Mouse (Mus musculus) spleen, embryonic (tissue): Measurements from ENCODE around the gene Cidec.

Experiments
- CTCF ChIA-PET: fragments of 350-600 bp; sonication (Branson Sonifier 250); formaldehyde crosslinking; loops from one replicate; lab custom pipeline; 2022; lab: Charles Lee

Gene Cidec

GRCm38 (mm10) chr6:113444207-113444965 is 8.8 kb upstream of the Cidec start:
- CTCF ChIA-PET = no interaction called here

GRCm38 (mm10) chr6:113443091-113443490 is 7.5 kb upstream of the Cidec start:
- CTCF ChIA-PET = no interaction called here

GRCm38 (mm10) chr6:113442442-113443090 is 7.0 kb upstream of the Cidec start, which contains the start of gene Jagn1:
Jagn1 (plus strand) TSS chr6:113442569.
- CTCF ChIA-PET = interaction anchor here (0.5 kb wide), 1 partner anchor 190 kb away, joined by 5 read pairs; no protein-coding TSS in a partner anchor

- CTCF ChIA-PET = interaction anchor here (0.5 kb wide), 1 partner anchor 190 kb away, joined by 5 read pairs; no protein-coding TSS in a partner anchor
These were observed 6.5 kb upstream of the Cidec start for GRCm38 (mm10) chr6:113442087-113442441.

- CTCF ChIA-PET = interaction anchor here (1.0 kb wide), 1 partner anchor 89 kb away, joined by 7 read pairs; no protein-coding TSS in a partner anchor
These were observed 5.7 kb upstream of the Cidec start for GRCm38 (mm10) chr6:113441147-113441680.

- CTCF ChIA-PET = interaction anchor here (1.0 kb wide), 1 partner anchor 89 kb away, joined by 7 read pairs; no protein-coding TSS in a partner anchor
These were observed 5.1 kb upstream of the Cidec start for GRCm38 (mm10) chr6:113440686-113441085.

- CTCF ChIA-PET = interaction anchor here (0.7 kb wide), 1 partner anchor 18 kb away, joined by 5 read pairs; no protein-coding TSS in a partner anchor
These were observed 3.3 kb upstream of the Cidec start for GRCm38 (mm10) chr6:113438721-113439430.

GRCm38 (mm10) chr6:113437135-113437534 is 1.6 kb upstream of the Cidec start:
- CTCF ChIA-PET = interaction anchor here (0.9 kb wide), 1 partner anchor 30 kb away, joined by 3 read pairs; no protein-coding TSS in a partner anchor

GRCm38 (mm10) chr6:113434691-113435090 is 869 bp downstream of the Cidec start:
- CTCF ChIA-PET = no interaction called here

- CTCF ChIA-PET = no interaction called here
These were observed 1.9 kb downstream of the Cidec start for GRCm38 (mm10) chr6:113433661-113434060.

GRCm38 (mm10) chr6:113431801-113432200 is 3.8 kb downstream of the Cidec start:
- CTCF ChIA-PET = no interaction called here

- CTCF ChIA-PET = no interaction called here
These were observed 4.7 kb downstream of the Cidec start for GRCm38 (mm10) chr6:113430846-113431245.

GRCm38 (mm10) chr6:113429965-113430364 is 5.6 kb downstream of the Cidec start:
- CTCF ChIA-PET = no interaction called here

GRCm38 (mm10) chr6:113428006-113428405 is 7.6 kb downstream of the Cidec start:
- CTCF ChIA-PET = no interaction called here

GRCm38 (mm10) chr6:113427397-113427796 is 8.2 kb downstream of the Cidec start:
- CTCF ChIA-PET = no interaction called here

GRCm38 (mm10) chr6:113426696-113427095 is 8.9 kb downstream of the Cidec start:
- CTCF ChIA-PET = no interaction called here

GRCm38 (mm10) chr6:113424187-113424586 is 11.4 kb downstream of the Cidec start:
- CTCF ChIA-PET = no interaction called here

GRCm38 (mm10) chr6:113423000-113423399 is 12.6 kb downstream of the Cidec start:
- CTCF ChIA-PET = no interaction called here

- CTCF ChIA-PET = no interaction called here
These were observed 16.4 kb downstream of the Cidec start, which contains the start of gene Rpusd3 for GRCm38 (mm10) chr6:113419199-113419587. Rpusd3 (minus strand) TSS chr6:113419340.

- CTCF ChIA-PET = no interaction called here
These were observed 16.9 kb downstream of the Cidec start for GRCm38 (mm10) chr6:113418441-113419198.

GRCm38 (mm10) chr6:113416416-113416815 is 19.1 kb downstream of the Cidec start:
- CTCF ChIA-PET = no interaction called here
